Mouse (Mus musculus) midbrain, embryonic 16.5 days (tissue): ENCODE measurements around the gene Ccser1. TPM values are rescaled to one million over a fixed set of nuclear protein-coding genes. Genes with fewer than 3 reads are reported as not detected.

Source experiments
- ATAC-seq: fragments of 200-750 bp; cut with Nextera tagmentation; 2 replicates; pipeline ENCODE4 v1.8.0; 2017; ENCODE audit warnings: moderate TSS enrichment
- H3K27ac ChIP-seq: fragments of 300-500 bp; sonication (generic); 2 replicates; pipeline ENCODE4 v1.5.1; 2014; ENCODE audit warnings: mild to moderate bottlenecking, low read length, mixed read lengths
- H3K27me3 ChIP-seq: fragments of 300-500 bp; sonication (generic); 2 replicates; pipeline ENCODE4 v1.6.1; 2014; ENCODE audit warnings: low read depth, low read length, mixed read lengths; ENCODE audit not compliant: control insufficient read depth, insufficient read depth
- H3K36me3 ChIP-seq: fragments of 300-500 bp; sonication (generic); 2 replicates; pipeline ENCODE4 v1.6.1; 2014; ENCODE audit warnings: mild to moderate bottlenecking, low read length, moderate library complexity, mixed read lengths; ENCODE audit not compliant: control insufficient read depth, insufficient read depth
- H3K4me1 ChIP-seq: fragments of 300-500 bp; sonication (generic); 2 replicates; pipeline ENCODE4 v1.6.1; 2014; ENCODE audit warnings: mild to moderate bottlenecking, low read length, mixed read lengths; ENCODE audit not compliant: control insufficient read depth, insufficient read depth
- H3K4me2 ChIP-seq: fragments of 300-500 bp; sonication (generic); 2 replicates; pipeline ENCODE4 v1.6.1; 2014; ENCODE audit warnings: mild to moderate bottlenecking, low read length, mixed read lengths
- H3K4me3 ChIP-seq: fragments of 300-500 bp; sonication (generic); 2 replicates; pipeline ENCODE4 v1.5.1; 2014; ENCODE audit warnings: low read depth, mild to moderate bottlenecking, low read length, moderate library complexity, mixed read lengths
- H3K9ac ChIP-seq: fragments of 300-500 bp; sonication (generic); 2 replicates; pipeline ENCODE4 v1.6.1; 2014; ENCODE audit warnings: low read depth, low read length, mixed read lengths
- H3K9me3 ChIP-seq: fragments of 300-500 bp; sonication (generic); replicated peaks from 2 replicates; pipeline ENCODE4 v1.6.1; 2014; ENCODE audit warnings: mild to moderate bottlenecking, low read length, mixed read lengths; ENCODE audit not compliant: control insufficient read depth, poor library complexity, severe bottlenecking
- WGBS: fragments of 180-500 bp; shearing (Covaris S2); extraction: QIAGEN DNeasy Blood & Tissue Kit; methylation state at CpG from one replicate; pipeline ENCODE4 v1.1.7; 2014; 5-methylcytosine and 5-hydroxymethylcytosine counted together
- polyA plus RNA-seq: library from polyadenylated mRNA; unstranded; fragments of >200 nt; fragmentation: Nextera tagmentation; extraction: Ambion mirVana; gene quantifications from 2 replicates; pipeline ENCODE4 v1.2.1, GENCODE M21; 2015

Gene Ccser1
- polyA plus RNA-seq, 1 experiment from 2014 or later = 19.8 TPM

DNA sequence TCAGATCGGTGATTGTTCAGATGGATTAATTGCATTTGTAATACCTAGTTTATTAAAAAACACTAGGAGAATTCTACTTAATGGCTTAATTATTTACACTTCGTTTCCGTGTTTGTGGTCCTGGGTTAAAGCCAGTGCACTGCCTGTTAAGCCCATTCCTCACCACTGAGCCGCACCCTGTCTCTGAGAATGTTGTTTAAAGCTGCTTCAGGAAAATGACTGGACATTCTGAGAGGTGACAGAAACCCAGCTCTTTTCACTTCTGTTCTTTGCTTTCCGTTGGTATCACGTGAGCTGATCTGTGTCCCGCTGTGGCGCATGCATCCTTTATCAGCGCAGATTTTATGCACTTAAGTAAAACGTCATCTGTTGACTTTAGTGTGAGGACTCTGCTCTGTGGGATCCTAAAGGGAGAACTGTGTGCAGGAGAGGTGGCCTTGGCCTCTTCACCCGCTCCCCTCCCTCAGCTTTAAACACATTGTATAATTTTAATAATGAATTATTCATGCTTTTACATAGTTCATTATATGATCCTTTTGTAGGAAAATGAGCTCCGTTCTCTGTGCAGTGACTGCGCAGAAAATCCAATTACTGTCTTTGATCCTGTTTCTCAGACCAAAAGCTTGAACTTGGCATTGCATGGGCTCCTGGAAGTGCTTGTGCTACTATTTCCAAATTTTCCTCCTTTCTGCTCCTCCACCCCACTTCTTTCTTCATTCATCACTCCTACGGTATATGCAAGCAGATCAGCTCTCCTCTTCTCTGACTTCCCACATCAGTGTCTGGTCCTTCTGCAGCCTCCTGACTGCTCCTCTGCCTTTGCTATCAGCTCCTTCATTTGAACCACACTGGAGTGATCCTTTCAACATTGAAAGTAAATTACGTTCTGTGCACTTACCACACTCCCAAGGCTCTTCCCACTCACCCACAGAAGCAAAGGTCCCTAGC, 149.7 kb downstream of the Ccser1 start:
- Histone ChIP-seq H3K27ac (no peak overlapping the region; the same call in 1 of the 2 replicates), H3K4me3 (peak overlapping the region; percentile 13)
- 26% methylated on average over 15 of the region's 15 CpGs for WGBS

DNA sequence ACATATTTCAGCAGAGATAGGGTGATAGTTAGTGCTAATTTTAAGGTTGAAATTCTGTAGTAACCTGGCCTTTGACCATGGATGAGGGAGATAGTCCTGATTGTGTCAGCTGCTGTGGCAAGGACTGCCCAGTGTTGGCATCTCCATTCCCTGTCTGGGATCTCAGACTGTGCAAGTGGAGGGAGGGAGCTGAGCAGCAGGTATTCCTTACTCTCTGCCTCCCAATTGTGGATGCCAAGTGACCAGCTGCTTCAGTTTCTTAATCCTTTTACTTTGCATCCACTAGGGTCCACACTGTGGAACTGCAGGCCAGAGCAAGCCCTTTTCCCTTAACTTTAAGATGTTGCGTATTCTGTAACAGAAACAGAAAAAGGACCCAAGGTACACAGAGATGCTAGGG, 154.3 kb downstream of the Ccser1 start:
- H3K27ac ChIP-seq = no peak overlapping the region
- no peak overlapping the region for H3K4me3 ChIP-seq
- H3K9ac ChIP-seq = no peak overlapping the region
- H3K4me1 ChIP-seq = peaks cover 10% of the 10 kb centered on the region
- no peak for ATAC-seq
- no peaks in the 10 kb centered on the region for H3K36me3 ChIP-seq
- 100% methylated on average over 1 of the region's 1 CpGs for WGBS
- H3K9me3 ChIP-seq = no peaks in the 10 kb centered on the region
- no peaks in the 10 kb centered on the region for H3K27me3 ChIP-seq
- no peak overlapping the region for H3K4me2 ChIP-seq

More for the DNA sequence above, 149.7 kb downstream of the Ccser1 start:
- H3K4me2 ChIP-seq = peak overlapping the region; percentile 46
- H3K9ac ChIP-seq = 0 out of 2 replicates have a peak overlapping the region, but pooled peaks have one; percentile 35
- peaks cover 10% of the 10 kb centered on the region for H3K4me1 ChIP-seq
- peak; percentile 71 for ATAC-seq
- H3K9me3 ChIP-seq = no peaks in the 10 kb centered on the region
- H3K36me3 ChIP-seq = no peaks in the 10 kb centered on the region
- H3K27me3 ChIP-seq = no peaks in the 10 kb centered on the region

DNA sequence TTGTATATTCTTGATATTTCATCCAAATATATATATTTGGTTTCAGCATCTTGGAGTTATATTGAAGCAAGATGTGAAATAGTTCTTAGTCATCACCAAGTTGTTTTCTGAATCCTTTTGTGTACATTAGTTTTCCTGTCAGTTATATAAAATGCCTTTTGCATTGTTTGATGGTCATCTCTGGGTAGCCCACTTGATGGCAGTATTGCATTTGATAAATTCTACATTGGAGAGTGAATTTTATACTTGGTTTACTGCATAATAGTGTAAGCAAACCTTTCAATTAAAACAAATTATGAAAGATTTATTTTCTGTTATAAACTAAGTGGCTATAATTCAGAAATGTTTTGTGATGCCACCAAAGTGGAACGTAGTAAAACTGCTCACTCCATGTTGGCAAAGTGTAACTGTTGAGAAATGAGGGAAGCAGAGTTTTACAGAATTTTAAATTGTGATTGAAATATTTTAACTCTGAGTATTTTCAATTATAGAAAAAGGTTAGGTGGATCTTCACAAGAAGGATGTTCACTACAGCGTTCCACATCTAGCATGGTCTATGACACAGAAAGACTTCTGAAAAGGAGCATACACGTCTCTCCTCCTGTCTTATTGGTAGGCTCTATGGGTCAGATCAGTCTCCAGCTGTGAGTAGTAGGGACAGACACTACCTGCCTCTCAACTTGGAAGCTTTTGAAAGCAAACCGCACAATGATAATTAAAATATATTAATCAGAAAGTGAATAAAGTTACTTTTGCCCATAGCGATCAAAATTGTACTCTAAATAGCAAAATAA, 167.1 kb downstream of the Ccser1 start:
- no peak overlapping the region for H3K4me2 ChIP-seq
- no peak for ATAC-seq
- 71% methylated on average over 5 of the region's 5 CpGs for WGBS

DNA sequence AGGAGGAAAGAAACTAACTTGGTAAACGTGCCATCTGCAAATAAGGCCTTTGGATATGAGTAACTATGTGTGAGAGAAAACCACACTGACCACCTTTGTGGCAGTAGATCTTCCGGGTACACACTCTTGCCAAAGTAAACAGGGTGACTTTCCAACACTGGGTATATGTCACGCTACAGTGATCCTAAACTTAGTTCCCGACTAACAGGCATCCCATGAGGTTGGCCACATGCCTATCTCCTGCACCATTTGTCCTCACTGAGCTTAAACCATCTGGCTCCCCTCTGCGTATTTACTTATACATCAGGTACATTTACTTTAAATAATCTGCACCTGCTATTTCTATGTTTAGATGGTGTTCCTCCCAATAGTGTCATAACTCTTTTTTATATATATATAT, 183.6 kb downstream of the Ccser1 start:
- no peaks in the 10 kb centered on the region for H3K36me3 ChIP-seq
- no peak overlapping the region for H3K4me3 ChIP-seq
- H3K9me3 ChIP-seq = no peaks in the 10 kb centered on the region
- no peak overlapping the region for H3K27ac ChIP-seq
- ATAC-seq = no peak
- 89% methylated on average over 5 of the region's 5 CpGs for WGBS
- H3K27me3 ChIP-seq = no peaks in the 10 kb centered on the region
- no peak overlapping the region for H3K4me2 ChIP-seq
- H3K9ac ChIP-seq = no peak overlapping the region
- H3K4me1 ChIP-seq = no peaks in the 10 kb centered on the region

More for the DNA sequence above, 167.1 kb downstream of the Ccser1 start:
- Histone ChIP-seq H3K9me3 (no peaks in the 10 kb centered on the region), H3K4me3 (no peak overlapping the region), H3K4me1 (no peaks in the 10 kb centered on the region), H3K9ac (no peak overlapping the region), H3K36me3 (no peaks in the 10 kb centered on the region), H3K27ac (no peak overlapping the region), H3K27me3 (no peaks in the 10 kb centered on the region)

DNA sequence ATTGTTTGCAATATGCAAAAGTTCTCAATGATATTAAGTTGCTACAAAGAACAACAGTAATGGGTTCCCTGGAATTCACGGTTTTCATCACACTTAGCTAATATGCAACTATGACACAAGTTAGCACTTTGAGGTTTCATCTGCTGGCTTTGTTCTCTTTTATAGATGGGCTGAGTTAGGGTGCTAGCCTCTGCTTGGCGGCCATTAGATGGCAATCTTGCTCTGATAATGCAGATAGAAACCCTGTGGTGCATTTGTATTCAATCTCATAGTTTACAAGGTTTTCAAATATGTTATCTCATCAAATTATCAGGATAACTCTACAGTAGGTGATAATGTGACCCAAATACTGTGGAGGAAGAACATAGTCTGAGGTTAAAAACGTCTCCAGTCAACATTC, 202.4 kb downstream of the Ccser1 start:
- peak; percentile 90 for ATAC-seq
- Histone ChIP-seq H3K27ac (peak overlapping the region; percentile 1; the same call in 1 of the 2 replicates), H3K4me1 (0 out of 2 replicates have a peak, but pooled peaks cover 3% of the 10 kb centered on the region), H3K4me2 (no peak overlapping the region), H3K9ac (no peak overlapping the region), H3K27me3 (no peaks in the 10 kb centered on the region), H3K4me3 (no peak overlapping the region), H3K36me3 (no peaks in the 10 kb centered on the region), H3K9me3 (no peaks in the 10 kb centered on the region)
- 21% methylated on average over 3 of the region's 3 CpGs for WGBS

DNA sequence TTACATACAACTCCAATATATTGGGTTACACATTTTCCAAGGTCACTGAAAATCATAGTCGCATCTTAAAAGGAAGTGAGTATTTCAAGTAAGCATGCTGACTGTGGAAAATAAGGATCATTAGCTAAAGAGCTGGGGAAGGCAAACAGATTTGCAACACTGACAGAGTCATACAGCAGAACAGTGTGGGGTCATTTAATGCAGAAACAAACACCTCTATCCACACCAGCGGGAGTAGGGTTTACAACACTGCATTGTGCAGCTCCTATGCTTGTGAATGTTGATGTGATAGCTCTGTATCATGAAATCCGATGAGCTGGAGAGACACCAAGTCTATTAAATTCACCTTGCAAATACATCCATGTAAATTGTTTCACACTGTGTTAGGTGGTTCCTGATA, 202.9 kb downstream of the Ccser1 start:
- H3K4me1 ChIP-seq = 0 out of 2 replicates have a peak, but pooled peaks cover 3% of the 10 kb centered on the region
- WGBS = 32% methylated on average over 3 of the region's 3 CpGs
- H3K9ac ChIP-seq = no peak overlapping the region
- no peak overlapping the region for H3K4me2 ChIP-seq
- H3K9me3 ChIP-seq = no peaks in the 10 kb centered on the region
- H3K4me3 ChIP-seq = no peak overlapping the region
- H3K27me3 ChIP-seq = no peaks in the 10 kb centered on the region
- H3K36me3 ChIP-seq = no peaks in the 10 kb centered on the region
- peak overlapping the region; percentile 1; the same call in 1 of the 2 replicates for H3K27ac ChIP-seq
- peak; percentile 45; the same call in 1 of the 2 replicates for ATAC-seq

DNA sequence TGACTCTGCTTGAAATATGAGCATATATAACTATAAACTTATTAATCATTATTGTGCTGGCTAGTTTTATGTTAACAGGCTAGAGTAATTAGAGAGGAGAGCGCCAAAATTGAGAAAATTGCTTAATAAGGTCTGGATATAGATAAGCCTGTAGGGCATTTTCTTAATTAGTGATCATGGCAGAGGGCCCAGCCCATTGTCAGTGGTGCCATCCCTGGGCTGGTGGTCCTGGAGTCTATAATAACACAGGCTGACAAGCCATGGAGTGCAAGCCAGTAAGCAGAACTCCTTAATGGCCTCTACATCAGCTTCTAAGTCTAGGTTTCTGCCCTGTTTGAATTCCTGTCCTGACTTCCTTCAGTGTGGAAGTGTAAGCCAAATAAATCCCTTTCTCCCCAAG, 206.9 kb downstream of the Ccser1 start:
- Histone ChIP-seq H3K4me2 (no peak overlapping the region), H3K27me3 (no peaks in the 10 kb centered on the region), H3K27ac (no peak overlapping the region), H3K36me3 (no peaks in the 10 kb centered on the region), H3K4me1 (0 out of 2 replicates have a peak, but pooled peaks cover 3% of the 10 kb centered on the region), H3K9ac (no peak overlapping the region), H3K9me3 (no peaks in the 10 kb centered on the region), H3K4me3 (no peak overlapping the region)
- no peak for ATAC-seq
- WGBS = 73% methylated on average over 1 of the region's 1 CpGs

DNA sequence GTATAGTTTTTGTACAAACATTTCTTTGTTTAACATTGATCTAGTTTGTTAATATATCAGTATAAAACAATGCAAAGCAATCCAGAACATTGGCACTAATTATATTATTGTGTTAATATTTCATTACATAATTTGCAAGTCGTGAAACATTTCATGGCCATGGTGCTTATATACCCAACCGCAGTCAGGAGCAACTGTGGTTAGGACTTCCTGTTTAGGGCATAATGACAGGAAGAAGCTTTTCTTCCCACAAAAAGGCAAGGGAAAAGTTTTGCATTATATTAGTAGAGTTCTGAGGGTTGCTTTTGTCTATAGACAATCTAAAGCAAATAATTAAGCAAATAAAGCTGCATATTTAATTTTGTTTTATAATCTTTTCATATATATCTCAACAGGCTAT, 247.4 kb downstream of the Ccser1 start:
- H3K4me3 ChIP-seq = no peak overlapping the region
- no peaks in the 10 kb centered on the region for H3K9me3 ChIP-seq
- no peaks in the 10 kb centered on the region; the same call in 1 of the 2 replicates for H3K36me3 ChIP-seq
- ATAC-seq = no peak
- H3K4me2 ChIP-seq = no peak overlapping the region
- H3K4me1 ChIP-seq = peaks cover 11% of the 10 kb centered on the region
- no peak overlapping the region for H3K9ac ChIP-seq
- no peak overlapping the region for H3K27ac ChIP-seq
- no peaks in the 10 kb centered on the region for H3K27me3 ChIP-seq
- WGBS = 90% methylated on average over 2 of the region's 2 CpGs
